Mouse (Mus musculus): ENCODE results near the gene Prr22.

GRCm38 (mm10) chr17:56814316-56815056 is 44.4 kb downstream of the Prr22 start:
- TF ChIP-seq CTCF (IDR thresholded peaks at IDR 0.05; ENCODE audit: borderline replicate concordance, control insufficient read depth, extremely low read depth, insufficient read depth, low read length, poor library complexity) (no peak), POLR2A (IDR thresholded peaks at IDR 0.05; ENCODE audit: control insufficient read depth, extremely low read depth, insufficient read depth, low read length, poor library complexity) (no peak)
